Mouse (Mus musculus): ENCODE data around the gene Phf5a.

DNA sequence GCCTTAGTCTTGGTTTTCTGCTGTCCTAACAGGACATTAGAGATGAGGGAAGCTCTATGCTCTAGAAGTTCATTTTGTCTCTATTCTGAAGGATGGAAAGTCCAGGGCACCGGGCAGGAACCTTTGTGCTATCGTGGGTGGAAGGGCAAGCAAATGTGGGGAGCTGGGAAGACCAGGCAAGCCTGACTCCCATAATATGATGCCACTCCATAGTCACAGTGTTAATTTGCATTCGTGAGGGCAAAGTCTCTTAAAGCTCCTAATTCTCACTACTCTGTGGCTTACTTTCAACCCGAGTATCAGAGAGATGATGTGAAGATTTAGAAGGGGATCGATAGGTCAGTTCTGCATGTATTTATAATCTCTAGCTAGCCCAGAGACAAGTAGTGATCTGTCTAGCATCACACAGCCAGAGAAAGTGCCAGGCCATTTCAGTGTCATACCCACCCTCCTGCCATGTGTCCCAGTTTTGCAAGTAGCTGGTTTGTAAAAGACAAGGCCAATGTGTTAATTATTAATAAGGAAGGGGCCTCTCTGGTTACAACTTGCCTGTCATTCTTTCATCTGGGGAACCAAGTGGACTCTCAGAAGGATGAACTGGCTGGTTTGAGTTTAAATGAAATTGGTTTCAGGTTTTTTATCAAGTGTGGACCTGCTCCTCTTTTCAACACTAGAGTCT, 26.0 kb upstream of the Phf5a start:
- TF ChIP-seq CTCF (IDR thresholded peaks at IDR 0.05; ENCODE audit: low read depth, low read length): no peak
- no peak for TF ChIP-seq TAL1 (conservative IDR thresholded peaks at IDR 0.05; ENCODE audit: low read depth, low read length)
- TF ChIP-seq GATA1 (IDR thresholded peaks at IDR 0.05; ENCODE audit: borderline replicate concordance, low read length): no peak
